Mouse (Mus musculus) retina, postnatal 1 day (tissue): Measurements from ENCODE around the gene Enkd1.

Experiments
- DNase-seq: peaks from one replicate; pipeline ENCODE4 v3.0.0-alpha.2; 2012

Gene Enkd1

DNA sequence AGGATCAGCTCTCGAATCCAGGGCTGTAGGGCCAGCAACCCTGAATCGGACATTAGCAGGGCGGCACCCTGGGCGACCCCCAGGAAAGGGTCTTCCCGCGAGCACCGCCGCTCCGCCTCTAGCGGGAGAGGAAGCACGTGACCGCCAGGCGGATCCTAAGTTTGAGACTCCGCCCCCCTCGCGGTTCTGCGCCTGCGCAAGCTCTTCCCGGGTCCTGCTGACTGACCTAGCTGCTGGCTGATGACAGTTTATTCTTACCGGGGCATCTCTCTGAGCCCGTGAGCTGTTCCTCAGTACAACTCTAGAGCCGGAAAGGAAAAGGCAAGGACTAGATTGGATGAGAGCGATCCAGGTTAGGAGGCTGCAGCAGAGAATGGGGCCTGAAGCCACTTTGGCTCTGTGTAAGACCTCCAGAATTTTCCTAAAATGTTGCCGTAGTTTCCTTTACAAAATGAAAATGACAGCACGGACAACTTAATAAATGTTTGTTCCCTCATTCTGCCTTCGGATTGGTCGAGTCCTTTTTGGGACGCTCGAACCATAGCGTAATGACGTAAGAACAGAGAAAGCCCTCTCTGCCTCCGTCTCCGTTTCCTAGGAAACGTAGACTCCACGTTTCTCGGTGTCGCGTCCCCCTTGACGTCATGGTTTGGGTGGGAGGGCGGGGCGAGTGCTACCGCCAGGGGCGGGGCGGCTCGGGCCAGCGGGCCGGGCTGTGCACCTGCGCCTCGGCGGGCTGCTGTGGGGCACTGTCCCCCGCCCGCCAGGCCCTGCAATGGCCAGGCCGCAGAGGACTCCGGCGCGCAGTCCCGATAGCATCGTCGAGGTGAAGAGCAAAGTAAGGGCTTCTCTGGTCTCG is 6.8 kb downstream of the Enkd1 start, which contains the start of the genes Acd and Pard6a:
Gene Acd, minus strand, starts transcription at position 137 of the 859 bp plus-strand sequence.
Gene Pard6a, plus strand, starts transcription at position 183 of the 859 bp plus-strand sequence.
- peak; percentile 97 for DNase-seq

DNA sequence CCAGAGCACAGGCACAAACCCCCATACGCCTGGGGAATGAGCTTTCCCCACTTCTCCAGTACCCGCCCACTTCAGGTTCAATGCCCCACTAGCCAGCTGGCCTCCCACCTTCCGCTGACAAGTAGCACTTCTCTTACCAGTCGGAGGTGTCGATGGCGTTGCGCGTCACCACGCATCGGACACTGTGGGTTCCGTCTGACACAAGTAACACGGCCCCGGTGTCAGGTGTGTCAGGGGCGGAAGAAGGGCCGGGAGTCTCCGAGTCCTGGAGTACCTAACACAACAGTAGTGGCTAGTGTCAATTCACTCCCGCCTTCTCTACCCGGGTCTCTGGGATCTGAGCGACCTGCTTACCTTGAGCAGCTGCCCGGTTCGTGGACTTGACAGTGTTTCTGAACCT is 7.4 kb downstream of the Enkd1 start:
- no peak for DNase-seq

DNA sequence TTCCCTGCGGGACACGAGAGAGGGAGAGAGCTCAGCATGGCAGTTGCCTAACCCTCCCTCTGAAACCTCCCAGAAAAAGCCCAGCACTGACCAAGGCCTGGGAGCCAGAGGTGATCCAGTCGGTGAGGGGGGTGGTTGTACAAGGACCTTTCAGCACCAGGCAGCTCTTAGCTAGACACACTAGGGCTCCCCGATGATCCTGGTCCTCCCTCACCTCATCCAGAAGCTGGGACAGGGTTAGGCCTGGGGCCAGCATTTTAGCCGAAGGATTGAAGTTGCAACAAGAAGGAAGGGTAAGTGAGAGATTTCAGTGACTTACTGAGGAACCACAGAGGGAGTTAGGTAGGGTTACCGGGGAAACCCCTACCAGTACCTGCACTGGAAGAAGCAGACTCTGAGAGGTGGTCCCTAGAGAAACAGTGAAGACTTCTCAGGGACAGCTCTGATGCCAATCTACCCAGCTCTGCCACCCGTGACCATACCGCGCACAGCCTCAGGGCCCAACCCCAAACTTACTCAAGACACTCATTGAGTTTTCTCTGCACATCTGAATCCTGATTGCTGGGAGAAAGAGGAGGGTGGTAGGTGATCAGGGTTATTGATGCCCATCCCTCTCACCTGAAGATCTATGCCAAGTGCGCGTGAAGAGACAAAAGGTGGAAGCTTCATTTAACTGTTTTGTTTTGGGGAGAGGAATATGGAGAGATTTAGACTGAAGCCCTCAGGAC is 8.4 kb downstream of the Enkd1 start:
- no peak for DNase-seq

DNA sequence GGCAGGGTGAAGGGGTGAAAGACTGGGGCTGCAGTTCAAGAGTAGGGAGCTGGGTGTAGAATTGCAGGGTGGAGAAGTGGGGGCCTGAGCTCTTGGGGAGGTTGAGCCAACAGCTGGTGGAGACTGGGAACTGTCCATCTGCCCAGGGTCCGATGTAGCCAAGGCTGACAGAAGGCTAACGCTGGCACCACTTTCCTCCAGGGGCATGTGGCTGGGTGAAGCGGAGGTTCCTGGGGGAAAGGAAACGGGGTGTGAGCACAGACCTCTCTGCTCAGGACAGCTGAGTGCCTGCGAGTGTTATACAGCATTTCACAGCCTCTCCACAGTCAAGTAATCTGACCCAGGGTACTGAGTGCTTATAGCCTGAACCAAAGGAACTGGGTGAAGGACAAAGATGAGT is 9.3 kb downstream of the Enkd1 start:
- DNase-seq = no peak

DNA sequence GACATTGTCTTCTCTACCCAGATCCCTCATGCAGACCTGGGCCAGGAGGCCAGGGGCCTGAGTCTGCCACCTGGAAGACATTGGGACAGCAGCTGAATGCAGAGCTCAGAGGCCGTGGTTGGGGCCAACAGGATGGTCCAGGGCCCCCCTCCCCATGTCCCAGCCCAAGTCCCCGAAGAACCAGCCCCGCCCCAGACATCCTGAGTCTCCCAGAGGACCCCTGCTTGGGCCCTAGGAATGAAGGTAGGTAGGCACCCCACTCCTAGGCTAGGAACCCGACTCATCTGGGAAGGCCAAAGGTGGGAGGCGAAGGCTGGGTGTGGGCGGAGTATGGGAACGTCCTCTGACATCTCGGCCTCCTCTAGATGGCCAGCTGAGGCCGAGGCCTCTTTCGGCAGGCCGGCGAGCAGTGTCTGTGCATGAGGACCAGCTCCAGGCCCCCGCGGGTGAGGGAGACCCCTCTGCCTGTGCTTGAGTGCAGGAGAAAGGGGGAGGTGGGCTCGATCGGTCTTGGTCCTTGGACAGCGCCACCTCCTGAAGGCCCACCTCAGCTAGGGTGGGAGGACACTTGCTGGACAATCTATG is 10.7 kb downstream of the Enkd1 start:
- DNase-seq = no peak

DNA sequence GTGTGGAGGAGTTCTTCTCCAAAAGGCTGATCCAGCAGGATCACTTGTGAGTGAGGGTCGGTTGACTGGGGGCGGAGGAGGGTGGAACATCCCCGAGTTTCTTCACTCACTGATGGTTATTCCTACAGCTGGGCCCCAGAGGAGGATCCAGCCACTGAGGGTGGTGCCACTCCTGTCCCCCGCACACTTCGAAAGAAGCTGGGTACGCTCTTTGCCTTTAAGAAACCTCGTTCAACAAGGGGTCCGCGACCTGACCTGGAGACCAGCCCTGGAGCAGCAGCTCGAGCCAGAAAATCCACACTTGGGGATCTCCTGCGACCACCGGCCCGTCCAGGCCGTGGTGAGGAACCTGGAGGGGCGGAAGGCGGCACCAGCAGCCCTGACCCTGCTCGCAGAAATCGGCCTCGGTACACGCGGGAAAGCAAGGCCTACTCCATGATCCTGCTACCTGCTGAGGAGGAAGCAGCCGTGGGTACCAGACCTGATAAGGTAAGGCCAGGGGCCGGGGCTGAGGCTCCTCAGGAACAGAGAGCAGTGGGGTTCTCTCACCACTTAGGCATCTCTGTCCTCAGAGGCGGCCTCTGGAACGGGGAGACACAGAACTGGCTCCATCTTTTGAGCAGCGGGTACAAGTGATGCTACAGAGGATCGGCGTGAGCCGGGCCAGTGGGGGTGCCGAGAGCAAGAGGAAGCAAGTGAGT is 12.8 kb downstream of the Enkd1 start:
- DNase-seq = no peak

DNA sequence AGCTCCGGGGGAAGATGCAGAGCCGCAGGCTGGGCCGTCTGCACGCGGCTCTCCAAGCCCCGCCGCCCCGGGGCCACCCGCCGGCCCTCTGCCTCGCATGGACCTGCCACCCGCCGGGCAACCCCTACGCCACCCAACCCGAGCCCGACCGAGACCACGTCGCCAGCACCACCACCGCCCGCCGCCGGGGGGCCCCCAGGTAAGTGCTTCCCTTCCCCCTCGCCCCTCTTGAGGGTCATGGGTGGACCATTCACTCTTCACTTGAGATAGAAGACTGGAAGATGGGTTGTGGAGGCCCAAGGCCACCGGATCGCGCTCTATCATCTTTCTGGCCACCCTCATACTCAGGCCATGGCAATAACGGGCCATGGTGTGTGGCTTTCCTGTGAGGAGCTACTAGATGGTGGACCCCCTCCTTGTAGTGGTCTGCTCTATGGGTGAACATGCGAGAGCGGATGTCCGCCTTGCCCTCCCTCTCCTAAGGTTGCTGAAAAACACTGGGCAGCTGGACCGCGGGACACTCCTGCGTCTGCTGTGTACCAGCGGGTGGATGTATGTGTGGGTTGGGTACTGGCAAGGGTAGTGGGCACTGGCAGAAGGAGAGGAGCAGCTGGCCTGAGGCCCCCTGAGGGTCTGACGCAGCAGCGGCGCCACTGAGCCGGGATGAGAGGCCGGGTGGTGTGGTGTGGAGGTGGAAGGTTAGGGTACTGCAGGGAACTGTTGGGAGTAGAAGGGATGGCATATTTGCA is 13.8 kb downstream of the Enkd1 start:
- DNase-seq = peak; percentile 69

DNA sequence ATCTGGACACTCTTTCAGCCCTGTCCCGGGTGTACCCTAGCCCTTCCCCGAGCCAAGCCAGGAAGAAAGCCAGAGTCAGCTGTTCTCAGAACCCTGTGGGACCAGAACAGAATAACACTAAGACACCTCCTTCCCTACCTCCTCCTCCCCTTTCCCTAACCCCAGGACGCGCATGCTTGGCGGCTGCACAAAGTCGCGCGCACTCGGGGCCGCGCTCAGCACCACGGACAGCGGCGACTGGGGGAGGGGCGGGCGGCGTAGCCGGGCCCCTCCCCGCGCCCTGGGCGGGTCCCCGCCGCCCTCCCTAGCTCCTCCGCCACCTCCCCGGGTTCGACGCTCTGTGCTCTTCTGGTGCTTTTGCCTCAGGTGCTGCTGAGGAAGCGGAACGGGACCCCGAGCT is 14.4 kb downstream of the Enkd1 start:
- peak; percentile 82 for DNase-seq

DNA sequence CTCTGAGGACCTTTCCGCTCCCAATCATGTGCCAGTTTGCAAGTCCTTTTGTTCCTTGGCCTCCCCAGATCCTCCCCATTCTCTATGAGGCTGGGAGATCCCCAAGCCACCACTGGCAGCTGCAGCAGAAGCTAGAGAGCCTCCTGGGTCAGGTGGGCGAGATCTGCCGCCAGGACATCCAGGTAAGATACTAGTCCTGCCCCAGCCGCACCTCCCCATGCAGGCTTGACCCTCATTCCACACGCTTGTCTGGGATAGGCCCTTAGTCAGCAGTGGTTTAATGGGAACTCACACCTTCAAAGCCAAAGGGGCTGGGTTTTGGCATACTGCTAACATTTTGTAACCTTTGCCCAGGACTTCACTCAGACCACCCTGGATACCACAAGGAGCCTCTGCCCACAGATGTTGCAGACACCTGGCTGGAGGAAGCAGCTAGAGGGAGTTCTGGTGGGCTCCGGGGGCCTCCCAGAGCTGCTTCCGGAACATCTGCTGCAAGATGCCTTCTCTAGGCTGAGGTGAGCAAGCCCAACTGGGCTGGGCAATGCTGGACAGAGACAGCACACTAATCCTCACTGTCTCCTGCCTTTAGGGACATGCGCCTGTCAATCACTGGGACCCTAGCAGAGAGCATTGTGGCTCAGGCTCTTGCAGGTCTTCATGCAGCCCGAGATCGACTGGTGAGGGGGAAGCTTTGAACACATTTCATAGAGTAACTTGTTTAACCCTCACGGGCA is 15.4 kb downstream of the Enkd1 start:
- DNase-seq = no peak

DNA sequence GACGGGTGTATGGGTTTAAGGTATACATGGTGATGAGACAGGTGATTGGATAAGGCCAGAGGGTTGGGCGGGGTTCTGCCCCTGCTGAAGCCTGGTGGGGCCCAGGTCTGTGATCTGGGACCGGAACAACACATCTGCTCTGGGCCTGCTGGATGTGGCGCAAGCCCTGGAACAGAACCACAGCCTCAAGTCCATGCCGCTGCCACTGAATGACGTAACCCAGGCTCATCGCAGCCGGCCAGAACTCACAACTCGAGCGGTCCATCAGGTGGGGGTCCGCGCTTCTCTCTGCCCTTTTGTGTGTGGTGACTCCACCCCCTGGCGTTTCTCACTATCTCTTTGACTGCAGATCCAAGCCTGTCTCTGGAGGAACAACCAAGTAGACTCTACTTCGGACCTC is 17.0 kb downstream of the Enkd1 start:
- DNase-seq = no peak

DNA sequence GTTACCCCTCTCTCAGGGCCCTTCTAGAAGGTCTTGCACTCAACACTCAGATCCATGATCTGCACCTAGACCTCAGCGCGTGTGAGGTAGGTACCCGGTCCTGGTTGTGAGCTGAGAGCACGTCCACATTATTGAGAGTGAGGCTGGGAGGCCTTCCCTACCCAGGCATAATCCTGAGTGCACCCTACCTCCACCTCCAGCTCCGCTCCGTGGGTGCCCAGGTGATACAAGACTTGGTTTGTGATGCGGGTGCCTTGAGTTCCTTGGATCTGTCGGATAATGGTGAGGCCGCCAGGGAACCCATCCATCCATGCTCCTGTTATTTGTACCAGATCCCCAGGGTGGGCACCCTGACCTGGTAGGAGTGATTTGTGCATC is 18.0 kb downstream of the Enkd1 start:
- no peak for DNase-seq

DNA sequence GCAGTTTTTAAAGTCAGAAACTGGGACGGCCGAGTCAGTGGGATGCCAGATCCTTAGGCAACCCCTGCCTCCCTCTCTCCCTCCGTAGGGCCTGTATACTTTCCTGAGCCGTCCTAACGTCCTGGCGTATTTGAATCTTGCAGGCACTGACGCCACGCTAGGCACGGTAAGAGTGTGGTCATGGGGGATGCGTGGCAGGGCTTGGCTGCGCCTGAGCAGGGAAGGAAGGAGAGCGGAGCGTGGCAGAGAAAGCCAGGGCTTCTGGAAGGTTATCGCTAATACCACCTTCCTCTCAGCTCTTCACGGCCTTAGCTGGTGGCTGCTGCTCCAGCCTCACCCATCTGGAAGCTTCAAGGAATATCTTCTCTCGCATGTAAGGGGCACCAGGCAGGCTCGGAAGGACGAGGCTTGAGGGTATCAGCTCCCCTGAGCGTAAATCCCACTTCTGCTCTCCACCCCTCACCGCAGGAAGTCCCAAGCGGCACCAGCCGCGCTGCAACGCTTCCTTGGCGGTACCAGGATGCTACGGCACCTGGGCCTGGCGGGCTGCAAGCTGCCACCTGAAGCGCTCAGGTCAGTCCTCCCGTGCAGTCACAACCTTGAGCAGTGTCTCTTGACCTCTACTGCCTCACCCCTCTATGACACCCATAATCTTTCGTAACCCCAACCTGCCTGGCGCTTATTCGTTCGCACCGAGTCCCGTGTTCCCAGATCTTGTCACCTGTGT is 18.6 kb downstream of the Enkd1 start:
- no peak for DNase-seq

DNA sequence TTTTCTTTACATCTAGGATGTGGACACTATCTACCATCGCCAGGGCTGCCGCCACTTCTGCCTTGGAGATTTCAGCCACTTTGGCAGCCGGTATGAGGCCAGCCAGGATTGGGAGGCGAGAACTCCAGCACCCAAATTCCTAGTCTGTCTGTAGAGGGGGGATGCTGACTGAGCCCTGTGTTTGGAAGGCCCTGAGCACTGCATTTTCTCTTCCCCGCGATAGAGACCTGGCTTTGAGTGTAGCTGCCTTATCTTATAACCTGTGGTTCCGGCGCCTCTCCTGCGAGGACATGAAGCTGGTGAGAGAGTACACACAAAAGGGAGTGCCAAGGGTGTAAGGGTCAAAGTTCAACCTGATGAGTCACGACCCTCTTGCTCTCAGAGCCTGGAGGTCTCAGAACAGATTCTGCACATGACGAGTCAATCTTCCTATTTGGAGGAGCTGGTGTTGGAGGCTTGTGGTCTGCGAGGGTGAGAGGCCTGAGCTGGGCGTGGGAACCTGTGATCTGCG is 19.7 kb downstream of the Enkd1 start:
- no peak for DNase-seq

DNA sequence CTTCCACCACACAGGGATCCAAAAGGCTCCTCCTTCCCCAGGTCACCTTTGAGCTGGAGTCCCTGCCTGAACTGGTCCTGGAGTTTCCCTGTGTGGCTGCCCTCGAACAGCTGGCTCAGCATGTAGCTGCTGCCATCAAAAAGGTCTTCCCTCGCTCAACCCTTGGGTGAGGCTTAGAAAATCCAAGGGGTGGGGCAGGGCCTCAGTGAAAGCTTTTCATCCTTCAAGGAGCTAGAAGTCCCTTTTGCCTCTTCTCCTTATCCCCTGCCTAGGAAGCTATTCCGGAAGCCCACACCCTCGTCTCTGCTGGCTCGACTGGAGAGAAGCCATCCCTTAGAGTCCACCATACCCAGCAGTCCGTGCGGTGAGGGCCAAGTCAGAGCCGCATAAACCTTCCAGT is 20.5 kb downstream of the Enkd1 start:
- no peak for DNase-seq

DNA sequence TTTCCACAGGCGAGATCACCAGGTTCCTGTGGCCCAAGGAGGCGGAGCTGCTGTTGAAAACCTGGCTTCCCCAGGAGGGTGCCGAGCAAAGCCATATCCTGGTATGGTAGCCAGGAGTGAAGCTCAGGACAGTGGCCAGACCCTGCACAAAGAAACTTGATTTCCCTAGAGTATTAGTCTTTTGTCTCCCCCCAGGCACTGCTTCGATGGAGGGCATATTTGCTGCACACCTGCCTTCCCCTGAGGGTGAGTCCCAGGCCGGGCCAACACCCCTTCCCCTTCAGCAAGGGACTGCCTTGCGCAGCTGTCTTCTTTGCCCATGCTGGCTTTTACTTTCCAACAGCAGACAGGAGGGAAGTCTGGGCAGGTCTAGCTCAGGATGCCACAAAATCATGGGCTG is 21.5 kb downstream of the Enkd1 start:
- DNase-seq = no peak

DNA sequence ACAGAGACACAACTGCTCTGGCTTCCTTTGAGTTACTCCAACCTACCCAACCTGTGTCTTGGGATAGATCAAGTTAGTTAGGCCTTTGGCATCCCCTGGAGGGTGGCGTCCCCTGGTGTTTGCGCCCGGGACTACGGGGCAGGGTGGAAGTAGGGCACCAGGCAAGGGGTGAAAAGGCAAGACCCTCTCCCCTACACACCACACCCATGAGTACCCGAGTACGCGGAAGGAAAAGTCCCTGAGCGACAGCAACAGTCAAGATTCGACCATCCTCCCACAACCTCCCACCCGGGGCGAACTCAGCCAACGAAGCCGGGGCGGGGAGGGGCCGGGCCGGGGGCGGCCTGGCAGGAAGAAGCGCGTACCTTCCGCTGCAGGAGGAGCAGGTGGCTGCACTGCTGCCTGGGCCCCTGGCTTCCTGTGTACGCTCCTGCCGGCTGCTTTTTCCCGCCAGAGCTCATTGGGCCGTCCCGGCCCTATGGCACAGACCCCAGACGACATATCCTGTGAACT is 22.2 kb downstream of the Enkd1 start, which contains the start of gene Carmil2:
Gene Carmil2, plus strand, starts transcription at position 479 of the 513 bp plus-strand sequence.
- peak; percentile 64 for DNase-seq

DNA sequence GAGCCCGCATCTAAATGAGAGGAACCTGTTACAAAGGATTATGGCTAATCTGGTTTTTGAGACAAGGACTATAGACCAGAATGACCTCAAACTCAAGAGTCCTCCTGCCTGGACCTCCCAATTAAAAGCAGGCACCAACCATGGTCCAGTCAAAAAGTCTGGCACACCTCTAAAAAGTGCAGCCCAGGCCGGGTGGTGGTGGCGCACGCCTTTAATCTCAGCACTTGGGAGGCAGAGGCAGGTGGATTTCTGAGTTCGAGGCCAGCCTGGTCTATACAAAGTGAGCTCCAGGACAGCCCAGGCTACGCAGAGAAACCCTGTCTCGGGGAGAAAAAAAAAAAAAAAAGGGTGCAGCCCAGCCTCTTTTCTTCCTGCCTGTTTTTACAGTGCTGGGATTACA is 22.7 kb downstream of the Enkd1 start:
- DNase-seq = no peak

DNA sequence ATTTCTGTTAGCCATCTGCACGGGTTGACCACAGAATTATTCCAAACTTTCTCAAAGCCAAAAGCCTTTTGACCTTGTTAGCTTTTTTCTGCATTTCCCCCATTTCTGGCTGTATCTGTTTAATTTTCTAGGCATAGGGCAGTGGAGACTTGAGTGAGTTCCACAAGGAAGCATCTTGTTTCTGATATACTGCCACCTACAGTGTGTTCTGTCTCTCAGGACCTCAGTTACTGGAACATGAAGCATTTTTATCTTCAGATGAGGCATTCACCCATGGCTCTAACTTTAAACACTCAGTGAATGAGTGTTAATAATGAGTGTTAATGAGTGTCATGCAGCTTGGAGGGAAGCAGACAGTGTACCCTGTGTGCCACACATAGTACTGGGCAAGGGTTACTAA is 30.1 kb downstream of the Enkd1 start:
- DNase-seq = no peak

DNA sequence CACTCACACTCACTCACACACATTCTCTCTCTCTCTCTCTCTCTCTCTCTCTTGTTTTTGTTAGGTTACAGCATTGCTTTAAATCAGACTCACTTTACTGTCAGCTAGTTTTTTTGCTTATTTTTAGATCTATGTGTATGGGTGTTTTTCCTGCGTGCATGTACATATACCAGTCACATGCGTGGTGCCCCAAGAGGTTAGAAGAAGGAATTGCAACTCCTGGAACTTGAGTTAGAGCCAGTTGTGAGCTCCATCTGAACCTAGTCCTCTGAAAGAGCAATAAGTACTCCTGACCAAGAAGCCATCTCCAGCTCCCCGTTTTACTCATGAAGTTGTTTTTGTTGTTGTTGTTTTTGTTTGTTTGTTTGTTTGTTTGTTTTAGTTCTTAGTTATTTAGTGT is 46.8 kb downstream of the Enkd1 start:
- peak; percentile 58 for DNase-seq

DNA sequence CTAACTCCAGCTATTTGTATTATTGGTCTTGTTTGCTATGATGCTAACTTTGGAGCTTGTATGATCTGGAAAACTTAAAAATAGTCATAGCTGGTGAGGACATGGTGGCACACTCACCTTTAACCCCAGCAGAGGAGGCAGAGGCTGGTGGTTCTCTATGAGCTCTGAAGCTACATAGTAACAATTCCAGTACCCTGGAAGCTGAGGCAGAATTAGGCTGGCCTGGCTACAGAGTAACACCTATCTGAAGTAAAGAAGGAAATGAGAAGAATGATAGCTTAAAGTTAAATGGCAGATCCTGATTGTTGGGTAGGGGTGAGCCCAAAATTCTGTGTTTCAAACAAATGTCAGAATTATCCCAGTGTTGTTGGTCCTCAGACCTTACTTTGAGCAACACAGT is 50.4 kb downstream of the Enkd1 start:
- no peak for DNase-seq
